Mouse (Mus musculus) kidney, embryonic 16.5 days (tissue): Measurements from ENCODE around the gene Tacc2. TPM values are rescaled to one million over a fixed set of nuclear protein-coding genes. Genes with fewer than 3 reads are reported as not detected.
"Not testable (repeated sequence)": the region's sequence is repeated elsewhere in the genome, so short reads cannot be mapped to it uniquely, and the experiment has no call there.

ENCODE experiments used
- ATAC-seq: fragments of 200-750 bp; cut with Nextera tagmentation; 2 replicates; pipeline ENCODE4 v1.8.0; 2017; ENCODE audit warnings: moderate TSS enrichment; ENCODE audit not compliant: low FRiP score, low TSS enrichment
- H3K27ac ChIP-seq: fragments of 300-500 bp; sonication (generic); 2 replicates; pipeline ENCODE4 v1.5.1; 2014; ENCODE audit warnings: low read length
- H3K27me3 ChIP-seq: fragments of 300-500 bp; sonication (generic); 2 replicates; pipeline ENCODE4 v1.6.1; 2014; ENCODE audit warnings: low read length, control low read depth, mixed read lengths; ENCODE audit not compliant: insufficient read depth
- H3K36me3 ChIP-seq: fragments of 300-500 bp; sonication (generic); 2 replicates; pipeline ENCODE4 v1.6.1; 2014; ENCODE audit warnings: low read length, control low read depth, mixed read lengths; ENCODE audit not compliant: insufficient read depth
- H3K4me1 ChIP-seq: fragments of 300-500 bp; sonication (generic); 2 replicates; pipeline ENCODE4 v1.6.1; 2014; ENCODE audit warnings: low read length, control low read depth, mixed read lengths; ENCODE audit not compliant: insufficient read depth
- H3K4me2 ChIP-seq: fragments of 300-500 bp; sonication (generic); replicated peaks from 2 replicates; pipeline ENCODE4 v1.6.1; 2014; ENCODE audit warnings: low read depth, low read length
- H3K4me3 ChIP-seq: fragments of 300-500 bp; sonication (generic); 2 replicates; pipeline ENCODE4 v1.5.1; 2014; ENCODE audit warnings: mild to moderate bottlenecking, low read length
- H3K9ac ChIP-seq: fragments of 300-500 bp; sonication (generic); replicated peaks from 2 replicates; pipeline ENCODE4 v1.6.1; 2014; ENCODE audit warnings: low read length
- H3K9me3 ChIP-seq: fragments of 300-500 bp; sonication (generic); 2 replicates; pipeline ENCODE4 v1.6.1; 2016; ENCODE audit warnings: low read length, control low read depth
- WGBS: fragments of 180-500 bp; shearing (Covaris S2); extraction: QIAGEN DNeasy Blood & Tissue Kit; methylation state at CpG from one replicate; pipeline ENCODE4 v1.1.7; 2014; 5-methylcytosine and 5-hydroxymethylcytosine counted together
- polyA plus RNA-seq: library from polyadenylated mRNA; unstranded; fragments of >200 nt; fragmentation: Nextera tagmentation; extraction: Ambion mirVana; gene quantifications from 2 replicates; pipeline ENCODE4 v1.2.1, GENCODE M21; 2015

The Tacc2 gene
- 31.3 and 40.0 TPM in 2 replicates for polyA plus RNA-seq

DNA sequence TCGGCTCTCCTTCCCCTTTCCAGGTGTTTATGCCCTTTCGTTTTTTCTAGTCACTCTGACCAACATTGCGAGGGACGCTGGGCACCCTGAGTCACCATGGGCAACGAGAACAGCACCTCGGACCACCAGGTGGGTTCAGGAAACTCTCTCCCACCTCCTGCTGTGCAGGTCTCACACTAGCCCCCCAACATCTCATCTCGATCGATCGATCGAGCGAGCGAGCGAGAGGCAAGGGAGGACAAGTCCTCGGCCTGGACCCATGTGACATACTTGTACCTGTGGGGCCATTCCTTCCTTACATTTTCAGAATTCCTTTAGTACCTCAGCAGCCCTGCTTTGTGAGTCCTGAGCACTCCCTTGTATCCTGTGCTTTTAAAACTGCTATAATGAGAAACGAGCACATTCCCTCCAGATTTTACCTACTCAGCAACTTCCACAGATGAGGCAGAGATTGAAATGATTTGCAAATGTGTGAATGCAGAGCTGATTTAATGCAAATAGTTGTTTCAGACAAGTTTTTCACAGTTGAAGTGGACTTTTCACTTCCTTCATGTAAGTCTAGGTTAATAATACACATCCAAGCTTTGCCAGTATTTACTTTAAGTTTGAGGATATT lies at the start of gene Tacc2:
Gene Tacc2, plus strand, starts transcription at position 51 of the 616 bp plus-strand sequence.
- Histone ChIP-seq H3K9ac (peak within 1 kb of the TSS; percentile 23; the same call in 1 of the 2 replicates), H3K4me3 (peak within 1 kb of the TSS; percentile 20), H3K36me3 (0 out of 2 replicates have a peak, but pooled peaks cover 5% of the 10 kb centered on the region), H3K4me1 (peaks cover 7% of the 10 kb centered on the region; the same call in 1 of the 2 replicates), H3K27me3 (no peaks in the 10 kb centered on the region), H3K27ac (peak within 1 kb of the TSS; percentile 67), H3K9me3 (no peaks in the 10 kb centered on the region), H3K4me2 (peak within 1 kb of the TSS; percentile 44)
- no peak for ATAC-seq
- 42% methylated on average over 15 of the region's 15 CpGs for WGBS

DNA sequence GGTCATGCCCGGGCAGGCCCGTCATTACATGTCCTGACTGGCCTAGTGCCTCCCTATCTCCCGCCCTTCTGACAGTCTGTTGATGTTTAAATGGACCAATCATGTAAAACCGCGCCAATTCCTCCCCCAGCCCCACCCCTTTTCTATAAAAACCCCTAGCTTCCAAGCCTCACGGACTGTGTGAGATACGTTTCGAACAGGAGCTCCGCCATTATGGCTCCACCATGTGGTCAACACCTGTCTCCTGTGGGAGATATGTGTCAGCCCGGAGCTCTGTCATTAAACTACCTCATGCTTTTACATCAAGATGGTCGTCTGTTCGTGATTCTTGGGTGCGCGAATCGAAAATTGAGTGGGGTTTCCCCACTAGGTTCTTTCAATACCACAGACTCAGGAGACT lies 46.1 kb upstream of the Tacc2 start:
- not testable (repeated sequence) for H3K9ac ChIP-seq, H3K4me2 ChIP-seq, H3K4me1 ChIP-seq, H3K4me3 ChIP-seq, ATAC-seq, H3K27ac ChIP-seq, H3K27me3 ChIP-seq, H3K9me3 ChIP-seq
- peaks cover 40% of the 10 kb centered on the region for H3K36me3 ChIP-seq
- WGBS, result 95% methylated on average over 12 of the region's 15 CpGs

DNA sequence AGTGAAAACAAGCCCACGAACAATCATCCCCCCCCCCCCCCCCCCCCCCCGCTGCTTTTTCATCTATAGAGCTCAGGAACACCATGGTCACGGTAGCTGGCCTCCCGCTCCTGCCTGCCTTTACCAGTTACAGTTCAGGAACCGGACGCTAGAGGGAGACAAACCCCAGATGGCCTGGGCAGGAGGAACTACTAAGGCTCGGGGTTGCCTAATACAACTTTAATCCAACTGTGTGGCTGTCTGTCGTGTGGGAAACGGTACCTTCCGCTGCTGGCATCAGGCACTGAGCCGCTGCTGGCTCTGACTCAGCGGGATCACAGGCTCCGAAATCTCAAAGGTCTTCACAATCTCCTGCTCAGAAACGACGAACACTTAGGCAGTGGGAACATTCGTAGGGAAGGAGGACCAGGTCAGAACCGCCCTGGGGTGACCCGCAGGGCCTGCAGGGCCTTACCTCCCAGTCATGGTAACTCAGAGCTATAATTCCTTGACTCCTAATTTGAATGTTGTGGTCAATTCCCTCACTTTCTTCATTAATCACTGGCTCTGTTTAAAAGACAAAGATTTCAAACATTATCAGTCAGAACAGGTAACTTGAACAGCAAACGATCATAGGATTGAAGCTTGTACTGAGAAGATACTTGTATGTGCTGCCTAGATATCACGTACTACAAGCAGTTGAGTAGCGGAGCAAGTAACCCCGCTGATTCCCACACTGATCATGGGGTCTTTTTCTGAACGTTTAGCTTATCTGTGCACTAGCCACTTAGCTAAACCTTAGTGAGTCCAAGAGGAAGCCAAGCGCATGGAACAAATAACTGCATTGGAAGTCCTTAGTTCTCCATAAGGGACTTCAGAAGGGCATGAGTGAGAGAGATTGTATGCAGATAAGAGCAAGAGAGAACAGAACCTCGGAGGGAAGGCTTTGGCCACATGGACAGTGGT lies 43.6 kb upstream of the Tacc2 start:
- WGBS, result 49% methylated on average over 24 of the region's 25 CpGs
- Histone ChIP-seq H3K4me1 (no peaks in the 10 kb centered on the region), H3K4me3 (no peak overlapping the region), H3K4me2 (no peak overlapping the region), H3K9ac (no peak overlapping the region), H3K9me3 (no peaks in the 10 kb centered on the region), H3K27ac (no peak overlapping the region), H3K27me3 (no peaks in the 10 kb centered on the region), H3K36me3 (peaks cover 60% of the 10 kb centered on the region)
- ATAC-seq, result peak; percentile 65

DNA sequence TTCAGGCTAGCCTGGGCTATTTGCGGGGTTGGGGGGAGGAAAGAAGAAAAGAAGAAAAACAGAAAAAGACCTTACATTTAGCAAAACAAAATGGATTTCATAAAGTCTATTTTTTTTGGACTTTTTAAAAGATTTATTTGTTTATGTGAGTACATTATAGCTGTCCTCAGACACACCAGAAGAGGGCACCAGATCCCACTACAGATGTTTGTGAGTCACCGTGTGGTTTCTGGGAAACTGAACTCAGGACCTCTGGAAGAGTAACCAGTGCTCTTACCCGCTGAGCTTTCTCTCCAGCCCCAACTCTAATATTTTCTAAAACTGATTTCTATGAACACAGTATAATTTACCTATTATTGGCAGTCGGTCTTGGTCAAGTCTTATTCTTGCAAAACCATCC lies 42.1 kb upstream of the Tacc2 start:
- Histone ChIP-seq H3K9me3 (no peaks in the 10 kb centered on the region), H3K4me2 (no peak overlapping the region), H3K9ac (no peak overlapping the region), H3K4me3 (no peak overlapping the region), H3K4me1 (no peaks in the 10 kb centered on the region), H3K27ac (no peak overlapping the region), H3K36me3 (peaks cover 68% of the 10 kb centered on the region), H3K27me3 (no peaks in the 10 kb centered on the region)
- 86% methylated on average over 4 of the region's 4 CpGs for WGBS
- ATAC-seq, result no peak

DNA sequence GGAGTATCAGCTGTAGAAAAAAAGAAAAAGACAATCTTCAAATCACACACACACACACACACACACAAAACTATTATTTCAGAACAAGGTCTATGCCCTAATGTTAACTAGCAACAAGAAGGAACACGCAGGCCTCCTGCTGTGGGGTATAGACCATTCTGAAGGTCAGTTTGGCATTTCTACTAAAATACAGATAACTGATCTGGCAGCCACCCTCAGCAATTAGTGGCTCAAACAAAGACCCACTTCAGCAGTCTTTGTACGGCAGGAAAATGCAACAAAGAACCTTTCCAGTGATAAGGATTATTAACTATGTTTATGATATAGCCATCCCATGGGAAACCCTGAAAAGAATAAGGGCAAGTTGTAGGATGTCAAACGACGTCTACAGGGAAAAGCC lies 40.2 kb upstream of the Tacc2 start:
- 87% methylated on average over 4 of the region's 4 CpGs for WGBS
- no peak overlapping the region for H3K9ac ChIP-seq
- H3K36me3 ChIP-seq, result peaks cover 71% of the 10 kb centered on the region
- H3K4me2 ChIP-seq, result no peak overlapping the region
- no peaks in the 10 kb centered on the region for H3K9me3 ChIP-seq
- no peaks in the 10 kb centered on the region for H3K27me3 ChIP-seq
- H3K4me1 ChIP-seq, result no peaks in the 10 kb centered on the region
- no peak overlapping the region for H3K27ac ChIP-seq
- ATAC-seq, result no peak
- no peak overlapping the region for H3K4me3 ChIP-seq

DNA sequence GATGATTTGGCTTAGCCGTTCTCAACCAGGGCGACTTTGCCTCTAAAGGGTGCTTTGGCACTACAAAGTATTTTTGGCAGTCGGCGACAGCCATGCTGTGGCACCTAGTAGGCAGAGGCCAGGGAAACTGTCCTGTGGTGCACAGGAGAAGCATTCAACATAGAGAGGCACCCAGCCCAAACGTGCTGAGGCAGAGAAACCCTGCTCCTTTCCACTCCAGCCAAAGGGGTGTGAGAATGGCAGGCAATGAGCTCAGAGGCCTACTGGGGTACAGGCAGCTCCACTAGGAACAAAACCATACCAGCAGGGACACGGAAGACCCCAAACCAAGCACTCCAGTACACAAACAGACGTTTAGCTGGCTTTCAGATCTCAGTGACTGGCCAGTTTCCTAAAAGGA lies 37.1 kb upstream of the Tacc2 start:
- Histone ChIP-seq H3K36me3 (peaks cover 79% of the 10 kb centered on the region), H3K4me3 (no peak overlapping the region), H3K4me1 (no peaks in the 10 kb centered on the region; the same call in 1 of the 2 replicates), H3K27ac (no peak overlapping the region), H3K9ac (no peak overlapping the region), H3K9me3 (no peaks in the 10 kb centered on the region), H3K4me2 (no peak overlapping the region), H3K27me3 (no peaks in the 10 kb centered on the region)
- WGBS, result 95% methylated on average over 7 of the region's 7 CpGs
- no peak for ATAC-seq

DNA sequence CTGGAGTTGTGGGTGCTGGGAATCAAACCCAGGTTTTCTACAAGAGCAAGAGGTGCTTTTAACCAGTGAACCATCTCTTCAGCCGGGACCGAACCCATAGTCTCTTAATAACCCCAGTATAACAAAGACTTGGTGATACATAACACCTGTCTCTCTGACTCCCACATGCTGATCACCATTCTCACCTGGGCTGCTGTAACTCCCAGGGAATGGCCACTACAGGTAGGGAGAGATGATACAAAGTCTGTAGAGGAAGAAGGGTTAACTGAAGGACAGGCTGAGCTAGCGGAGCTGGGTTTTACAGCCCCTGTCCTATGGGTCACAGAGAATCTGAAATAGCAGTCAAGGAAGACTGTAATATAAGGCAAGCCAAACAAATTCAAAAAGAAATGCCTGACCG lies 34.1 kb upstream of the Tacc2 start:
- no peak overlapping the region for H3K27ac ChIP-seq
- no peak overlapping the region for H3K9ac ChIP-seq
- no peak overlapping the region for H3K4me2 ChIP-seq
- no peaks in the 10 kb centered on the region for H3K9me3 ChIP-seq
- H3K4me1 ChIP-seq, result peaks cover 11% of the 10 kb centered on the region
- H3K4me3 ChIP-seq, result no peak overlapping the region
- ATAC-seq, result no peak
- H3K27me3 ChIP-seq, result no peaks in the 10 kb centered on the region
- 84% methylated on average over 4 of the region's 4 CpGs for WGBS
- peaks cover 57% of the 10 kb centered on the region for H3K36me3 ChIP-seq

DNA sequence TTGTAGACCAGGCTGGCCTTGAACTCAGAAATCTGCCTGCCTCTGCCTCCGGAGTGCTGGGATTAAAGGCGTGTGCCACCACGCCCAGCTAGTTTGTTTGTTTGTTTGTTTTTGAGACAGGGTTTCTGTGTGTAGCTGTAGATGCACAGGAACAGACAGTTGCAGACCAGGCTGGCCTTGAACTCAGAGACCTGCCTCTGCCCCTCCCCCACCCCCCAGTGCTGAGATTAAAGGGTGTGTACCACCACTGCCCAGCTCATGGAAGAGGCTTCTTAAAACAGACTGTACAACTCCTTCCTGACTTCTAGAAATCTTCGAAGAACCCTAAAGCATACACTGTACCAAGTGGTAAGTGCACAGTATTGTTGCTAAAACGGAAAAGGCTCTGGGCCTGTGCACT lies 31.8 kb upstream of the Tacc2 start:
- Histone ChIP-seq H3K4me2 (peak overlapping the region; percentile 82), H3K4me3 (peak overlapping the region; percentile 92), H3K9me3 (no peaks in the 10 kb centered on the region), H3K4me1 (peaks cover 11% of the 10 kb centered on the region), H3K36me3 (peaks cover 38% of the 10 kb centered on the region), H3K27ac (no peak overlapping the region; the same call in 1 of the 2 replicates), H3K27me3 (no peaks in the 10 kb centered on the region), H3K9ac (peak overlapping the region; percentile 98; the same call in 1 of the 2 replicates)
- WGBS, result 92% methylated on average over 5 of the region's 5 CpGs
- ATAC-seq, result no peak

DNA sequence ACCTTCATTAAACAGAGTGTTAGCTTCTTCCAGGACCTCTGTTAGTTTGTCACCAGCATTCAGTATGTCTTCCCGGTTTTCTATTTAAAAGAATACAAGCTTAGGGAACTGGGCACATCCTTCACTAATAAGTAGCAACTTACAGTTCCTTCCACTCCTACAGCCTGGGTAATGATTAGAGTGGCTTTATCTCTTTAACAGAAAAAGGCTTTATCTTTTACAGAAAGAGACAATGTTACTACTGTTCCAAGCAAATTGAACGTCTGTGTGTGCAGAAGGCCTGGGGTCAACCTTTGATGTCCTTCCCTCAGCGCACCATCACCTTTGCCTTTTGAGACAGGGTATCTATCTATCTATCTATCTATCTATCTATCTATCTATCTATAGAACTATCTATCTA lies 31.3 kb upstream of the Tacc2 start:
- WGBS, result 44% methylated on average over 3 of the region's 3 CpGs
- no peak for ATAC-seq
- peak overlapping the region; percentile 92 for H3K4me3 ChIP-seq

DNA sequence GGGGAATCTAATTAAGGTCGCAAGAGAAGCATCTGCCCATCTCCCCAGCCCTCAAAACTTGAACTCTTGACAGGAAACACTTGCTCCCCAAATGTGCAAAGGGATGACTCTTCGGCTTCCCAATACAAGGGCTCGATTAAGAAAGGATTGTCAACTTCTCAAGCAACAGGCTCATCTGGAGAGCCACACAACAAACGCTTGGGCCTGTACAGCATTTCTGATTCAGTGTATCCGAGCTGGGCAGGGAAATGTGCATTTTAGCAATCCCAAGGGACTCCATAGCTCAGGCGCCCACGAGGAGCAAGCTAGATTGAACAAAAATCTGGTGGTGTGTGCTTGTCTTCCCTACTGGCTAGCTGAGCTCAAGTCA lies 30.8 kb upstream of the Tacc2 start:
- Histone ChIP-seq H3K9ac (peak overlapping the region; percentile 98), H3K4me2 (peak overlapping the region; percentile 82), H3K27ac (peak overlapping the region; percentile 100), H3K4me1 (peaks cover 11% of the 10 kb centered on the region), H3K27me3 (no peaks in the 10 kb centered on the region), H3K36me3 (peaks cover 34% of the 10 kb centered on the region), H3K9me3 (no peaks in the 10 kb centered on the region), H3K4me3 (peak overlapping the region; percentile 92)
- ATAC-seq, result no peak
- WGBS, result 2% methylated on average over 7 of the region's 7 CpGs

More for the DNA sequence above, 31.3 kb upstream of the Tacc2 start:
- Histone ChIP-seq H3K36me3 (peaks cover 37% of the 10 kb centered on the region), H3K4me2 (peak overlapping the region; percentile 82), H3K9me3 (no peaks in the 10 kb centered on the region), H3K4me1 (peaks cover 11% of the 10 kb centered on the region), H3K27me3 (no peaks in the 10 kb centered on the region), H3K27ac (peak overlapping the region; percentile 100), H3K9ac (peak overlapping the region; percentile 98)
